Mouse (Mus musculus): ENCODE results near the gene Acad11. TPM values are rescaled to one million over a fixed set of nuclear protein-coding genes. Genes with fewer than 3 reads are reported as not detected.

Acad11 gene
- polyA plus RNA-seq, 1 experiment from 2014 or later, result 6.3 TPM

DNA sequence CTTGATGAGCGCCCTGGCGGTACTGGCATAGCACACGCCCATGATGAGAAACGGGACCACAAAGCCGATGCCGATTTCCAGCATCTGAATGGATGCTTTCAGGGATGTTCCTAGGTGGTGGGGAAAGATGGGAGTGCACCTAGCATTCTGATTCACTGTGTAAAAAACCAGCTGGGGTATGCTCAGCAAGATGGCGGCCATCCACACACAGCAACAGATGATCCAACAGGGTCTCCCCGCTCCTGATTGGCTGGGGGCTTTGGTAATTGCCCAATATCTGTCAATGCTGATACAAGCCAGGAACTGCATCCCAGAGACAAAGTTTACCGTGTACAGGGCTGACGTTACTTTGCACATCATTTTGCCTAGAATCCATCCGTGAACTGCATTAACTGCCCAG, 35.9 kb downstream of the Acad11 start:
- Histone ChIP-seq H3K27ac (ENCODE audit: low read length) (no peak overlapping the region), H3K27me3 (ENCODE audit: control insufficient read depth, insufficient read depth, low read depth, low read length) (no peaks in the 10 kb centered on the region), H3K4me2 (ENCODE audit: low read length) (no peak overlapping the region), H3K9me3 (replicated peaks; ENCODE audit: control insufficient read depth, low read length, poor library complexity, severe bottlenecking) (no peaks in the 10 kb centered on the region), H3K4me3 (ENCODE audit: low read depth, low read length) (no peak overlapping the region), H3K4me1 (ENCODE audit: control insufficient read depth, insufficient read depth, low read length) (no peaks in the 10 kb centered on the region; the same call in 1 of the 2 replicates), H3K36me3 (ENCODE audit: control insufficient read depth, insufficient read depth, low read length) (no peaks in the 10 kb centered on the region), H3K9ac (ENCODE audit: low read depth, low read length) (no peak overlapping the region)
- 93% methylated on average over 11 of the region's 11 CpGs for WGBS
- ATAC-seq, result no peak

DNA sequence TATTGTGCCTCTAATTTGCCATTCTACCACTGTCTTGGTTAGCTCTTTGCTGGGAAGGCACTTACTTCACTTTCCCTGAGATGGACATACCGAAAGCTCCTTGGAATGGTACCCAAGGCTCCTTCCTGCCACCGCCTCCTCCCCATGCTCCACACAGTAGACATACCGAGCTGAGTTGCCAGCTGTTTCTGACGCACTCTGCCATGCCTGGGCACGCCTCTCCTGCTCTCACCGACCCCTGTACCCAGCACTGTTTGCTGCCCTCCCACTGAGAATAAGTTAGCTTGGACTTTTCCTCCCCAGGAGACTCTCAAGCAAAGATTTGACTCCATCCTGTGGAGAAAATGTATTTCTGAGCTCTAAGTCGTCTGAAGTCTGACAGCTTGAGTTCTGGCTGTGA, 37.6 kb downstream of the Acad11 start:
- ATAC-seq, result no peak
- no peaks in the 10 kb centered on the region for H3K9me3 ChIP-seq (replicated peaks; ENCODE audit: control insufficient read depth, low read length, poor library complexity, severe bottlenecking)
- 49% methylated on average over 7 of the region's 7 CpGs for WGBS

GRCm38 (mm10) chr9:104101458-104101857, 38.3 kb downstream of the Acad11 start:
- Histone ChIP-seq H3K36me3 (ENCODE audit: control insufficient read depth, insufficient read depth, low read length) (no peaks in the 10 kb centered on the region), H3K4me2 (ENCODE audit: low read length) (no peak overlapping the region), H3K9me3 (replicated peaks; ENCODE audit: control insufficient read depth, low read length, poor library complexity, severe bottlenecking) (no peaks in the 10 kb centered on the region), H3K27me3 (ENCODE audit: control insufficient read depth, insufficient read depth, low read depth, low read length) (no peaks in the 10 kb centered on the region), H3K4me3 (ENCODE audit: low read depth, low read length) (no peak overlapping the region), H3K27ac (ENCODE audit: low read length) (no peak overlapping the region), H3K9ac (ENCODE audit: low read depth, low read length) (no peak overlapping the region), H3K4me1 (ENCODE audit: control insufficient read depth, insufficient read depth, low read length) (no peaks in the 10 kb centered on the region; the same call in 1 of the 2 replicates)
- WGBS, result 28% methylated on average over 3 of the region's 3 CpGs
- ATAC-seq, result no peak

More for the DNA sequence above, 37.6 kb downstream of the Acad11 start:
- H3K36me3 ChIP-seq (ENCODE audit: control insufficient read depth, insufficient read depth, low read length), result no peaks in the 10 kb centered on the region
- no peak overlapping the region for H3K27ac ChIP-seq (ENCODE audit: low read length)
- H3K4me1 ChIP-seq (ENCODE audit: control insufficient read depth, insufficient read depth, low read length), result no peaks in the 10 kb centered on the region; the same call in 1 of the 2 replicates
- no peak overlapping the region for H3K4me2 ChIP-seq (ENCODE audit: low read length)
- H3K9ac ChIP-seq (ENCODE audit: low read depth, low read length), result no peak overlapping the region
- H3K4me3 ChIP-seq (ENCODE audit: low read depth, low read length), result no peak overlapping the region
- H3K27me3 ChIP-seq (ENCODE audit: control insufficient read depth, insufficient read depth, low read depth, low read length), result no peaks in the 10 kb centered on the region

DNA sequence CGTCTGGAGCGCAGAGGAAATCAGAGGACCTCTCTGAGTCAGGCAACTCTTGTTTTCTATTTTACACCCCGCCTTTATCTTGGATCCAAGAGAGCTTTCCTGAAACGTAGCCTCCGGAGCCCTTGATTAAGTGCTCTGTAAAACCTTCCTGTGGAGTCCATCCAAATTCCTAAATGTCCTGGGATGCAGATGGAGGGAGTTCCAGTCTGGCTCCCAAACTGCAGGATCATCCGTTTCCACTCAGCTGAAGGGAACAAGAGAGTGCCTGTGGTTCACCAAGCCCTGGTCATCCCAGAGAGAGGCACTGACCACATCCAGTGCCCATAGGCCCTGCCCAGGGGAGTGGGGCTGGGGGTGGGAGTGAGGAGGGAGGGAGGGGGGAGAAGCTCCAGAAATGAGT, 39.1 kb downstream of the Acad11 start:
- Histone ChIP-seq H3K27ac (ENCODE audit: low read length) (no peak overlapping the region), H3K4me1 (ENCODE audit: control insufficient read depth, insufficient read depth, low read length) (no peaks in the 10 kb centered on the region; the same call in 1 of the 2 replicates), H3K4me3 (ENCODE audit: low read depth, low read length) (no peak overlapping the region), H3K36me3 (ENCODE audit: control insufficient read depth, insufficient read depth, low read length) (no peaks in the 10 kb centered on the region), H3K9ac (ENCODE audit: low read depth, low read length) (no peak overlapping the region), H3K4me2 (ENCODE audit: low read length) (no peak overlapping the region), H3K27me3 (ENCODE audit: control insufficient read depth, insufficient read depth, low read depth, low read length) (no peaks in the 10 kb centered on the region), H3K9me3 (replicated peaks; ENCODE audit: control insufficient read depth, low read length, poor library complexity, severe bottlenecking) (no peaks in the 10 kb centered on the region)
- ATAC-seq, result no peak
- 35% methylated on average over 6 of the region's 6 CpGs for WGBS

- 27% methylated on average over 2 of the region's 2 CpGs for WGBS
- Histone ChIP-seq H3K4me3 (ENCODE audit: low read depth, low read length) (no peak overlapping the region), H3K4me2 (ENCODE audit: low read length) (no peak overlapping the region), H3K4me1 (ENCODE audit: control insufficient read depth, insufficient read depth, low read length) (no peaks in the 10 kb centered on the region; the same call in 1 of the 2 replicates), H3K9ac (ENCODE audit: low read depth, low read length) (no peak overlapping the region), H3K27ac (ENCODE audit: low read length) (no peak overlapping the region), H3K9me3 (replicated peaks; ENCODE audit: control insufficient read depth, low read length, poor library complexity, severe bottlenecking) (no peaks in the 10 kb centered on the region), H3K27me3 (ENCODE audit: control insufficient read depth, insufficient read depth, low read depth, low read length) (no peaks in the 10 kb centered on the region), H3K36me3 (ENCODE audit: control insufficient read depth, insufficient read depth, low read length) (no peaks in the 10 kb centered on the region)
- no peak for ATAC-seq
These were observed 39.7 kb downstream of the Acad11 start for GRCm38 (mm10) chr9:104102901-104103300.

GRCm38 (mm10) chr9:104104986-104105385, 41.8 kb downstream of the Acad11 start:
- H3K4me2 ChIP-seq (ENCODE audit: low read length), result no peak overlapping the region
- 87% methylated on average over 2 of the region's 2 CpGs for WGBS
- no peaks in the 10 kb centered on the region for H3K36me3 ChIP-seq (ENCODE audit: control insufficient read depth, insufficient read depth, low read length)

DNA sequence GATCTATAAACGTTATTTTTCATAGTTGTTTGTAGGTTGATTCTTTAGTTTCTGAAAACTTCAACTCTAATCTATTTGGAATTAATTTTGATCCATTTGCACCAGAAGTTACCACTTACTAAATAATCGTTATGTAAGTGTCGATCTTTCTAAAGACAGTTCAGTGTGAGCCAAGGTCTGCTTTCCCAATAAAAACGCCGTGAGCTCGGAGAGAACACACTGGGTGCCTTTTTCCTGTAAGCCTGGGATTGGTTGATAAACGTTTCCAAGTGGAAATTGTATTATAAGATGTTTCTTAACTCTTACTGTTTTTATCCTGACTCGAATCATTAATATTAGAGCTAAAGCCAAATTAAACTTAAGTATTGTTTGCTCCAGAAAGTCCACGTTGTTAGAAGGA, 43.8 kb downstream of the Acad11 start:
- Histone ChIP-seq H3K27me3 (ENCODE audit: control insufficient read depth, insufficient read depth, low read depth, low read length) (no peaks in the 10 kb centered on the region), H3K4me3 (ENCODE audit: low read depth, low read length) (no peak overlapping the region), H3K27ac (ENCODE audit: low read length) (no peak overlapping the region), H3K9me3 (replicated peaks; ENCODE audit: control insufficient read depth, low read length, poor library complexity, severe bottlenecking) (no peaks in the 10 kb centered on the region), H3K36me3 (ENCODE audit: control insufficient read depth, insufficient read depth, low read length) (no peaks in the 10 kb centered on the region), H3K9ac (ENCODE audit: low read depth, low read length) (no peak overlapping the region), H3K4me1 (ENCODE audit: control insufficient read depth, insufficient read depth, low read length) (no peaks in the 10 kb centered on the region; the same call in 1 of the 2 replicates), H3K4me2 (ENCODE audit: low read length) (no peak overlapping the region)
- 87% methylated on average over 9 of the region's 9 CpGs for WGBS
- ATAC-seq, result no peak

More at GRCm38 (mm10) chr9:104104986-104105385, 41.8 kb downstream of the Acad11 start:
- Histone ChIP-seq H3K27ac (ENCODE audit: low read length) (no peak overlapping the region), H3K9me3 (replicated peaks; ENCODE audit: control insufficient read depth, low read length, poor library complexity, severe bottlenecking) (no peaks in the 10 kb centered on the region), H3K9ac (ENCODE audit: low read depth, low read length) (no peak overlapping the region), H3K4me3 (ENCODE audit: low read depth, low read length) (no peak overlapping the region), H3K27me3 (ENCODE audit: control insufficient read depth, insufficient read depth, low read depth, low read length) (no peaks in the 10 kb centered on the region), H3K4me1 (ENCODE audit: control insufficient read depth, insufficient read depth, low read length) (no peaks in the 10 kb centered on the region; the same call in 1 of the 2 replicates)
- ATAC-seq, result no peak

DNA sequence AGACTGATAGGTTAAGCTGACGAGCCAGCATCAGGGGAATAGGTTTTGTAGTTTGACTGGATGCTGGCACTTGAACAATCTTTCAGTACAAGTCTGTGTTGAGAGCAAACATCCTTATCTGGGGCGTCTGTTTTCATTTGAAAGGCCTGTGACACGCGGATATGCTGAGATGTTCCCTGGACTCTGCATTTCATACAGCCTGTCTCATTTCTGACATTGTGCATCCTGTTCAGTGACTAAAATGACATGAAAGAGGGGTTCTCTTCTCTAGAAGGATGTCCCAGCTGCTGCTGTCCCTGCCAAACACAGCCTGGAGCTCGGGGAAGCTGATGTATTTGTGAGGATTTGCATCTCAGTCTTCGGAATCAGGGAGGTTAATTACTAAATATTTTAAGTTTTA, 44.3 kb downstream of the Acad11 start:
- Histone ChIP-seq H3K4me2 (ENCODE audit: low read length) (no peak overlapping the region), H3K4me3 (ENCODE audit: low read depth, low read length) (no peak overlapping the region), H3K27ac (ENCODE audit: low read length) (no peak overlapping the region), H3K9me3 (replicated peaks; ENCODE audit: control insufficient read depth, low read length, poor library complexity, severe bottlenecking) (no peaks in the 10 kb centered on the region), H3K9ac (ENCODE audit: low read depth, low read length) (no peak overlapping the region), H3K4me1 (ENCODE audit: control insufficient read depth, insufficient read depth, low read length) (no peaks in the 10 kb centered on the region; the same call in 1 of the 2 replicates), H3K36me3 (ENCODE audit: control insufficient read depth, insufficient read depth, low read length) (no peaks in the 10 kb centered on the region), H3K27me3 (ENCODE audit: control insufficient read depth, insufficient read depth, low read depth, low read length) (no peaks in the 10 kb centered on the region)
- 77% methylated on average over 6 of the region's 6 CpGs for WGBS
- no peak for ATAC-seq

- no peaks in the 10 kb centered on the region for H3K27me3 ChIP-seq (ENCODE audit: control insufficient read depth, insufficient read depth, low read depth, low read length)
- H3K9me3 ChIP-seq (replicated peaks; ENCODE audit: control insufficient read depth, low read length, poor library complexity, severe bottlenecking), result no peaks in the 10 kb centered on the region
- 68% methylated on average over 2 of the region's 2 CpGs for WGBS
- no peak for ATAC-seq
- no peaks in the 10 kb centered on the region for H3K36me3 ChIP-seq (ENCODE audit: control insufficient read depth, insufficient read depth, low read length)
- H3K4me3 ChIP-seq (ENCODE audit: low read depth, low read length), result no peak overlapping the region
- no peaks in the 10 kb centered on the region for H3K4me1 ChIP-seq (ENCODE audit: control insufficient read depth, insufficient read depth, low read length)
- H3K27ac ChIP-seq (ENCODE audit: low read length), result no peak overlapping the region
- no peak overlapping the region for H3K4me2 ChIP-seq (ENCODE audit: low read length)
- H3K9ac ChIP-seq (ENCODE audit: low read depth, low read length), result no peak overlapping the region
These were observed 45.5 kb downstream of the Acad11 start for GRCm38 (mm10) chr9:104108571-104109143.
